Mouse (Mus musculus): ENCODE measurements around the gene Erg28. TPM values are rescaled to one million over a fixed set of nuclear protein-coding genes. Genes with fewer than 3 reads are reported as not detected.

Gene Erg28
- polyA plus RNA-seq, 1 experiment from 2014 or later: 93.0 TPM

DNA sequence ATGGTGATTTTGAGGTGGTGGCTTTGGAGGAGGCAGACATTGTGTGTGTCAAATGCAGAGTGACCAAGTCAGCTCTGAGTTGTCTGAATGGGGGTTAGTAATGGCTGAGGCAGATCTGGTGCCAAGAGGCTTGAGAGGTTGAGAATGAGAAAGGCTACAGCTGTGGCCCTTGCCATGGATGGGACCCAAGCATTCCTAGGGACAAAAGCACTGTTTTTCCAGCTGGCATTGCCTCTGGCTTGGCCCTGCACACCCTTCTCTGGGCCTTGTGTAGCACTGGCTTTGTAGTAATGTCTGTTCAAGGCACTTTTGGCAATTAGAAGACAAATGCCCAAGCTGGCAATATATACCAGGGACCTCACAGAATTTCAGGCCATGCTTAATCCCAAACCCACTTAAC lies 13.4 kb downstream of the Erg28 start:
- no peak for ATAC-seq
- Histone ChIP-seq H3K9me3 (no peaks in the 10 kb centered on the region), H3K27me3 (no peaks in the 10 kb centered on the region), H3K4me1 (replicated peaks) (no peaks in the 10 kb centered on the region), H3K27ac (no peak overlapping the region), H3K9ac (replicated peaks) (no peak overlapping the region), H3K4me2 (replicated peaks) (no peak overlapping the region), H3K36me3 (peaks cover 49% of the 10 kb centered on the region), H3K4me3 (replicated peaks) (no peak overlapping the region)

GRCm38 (mm10) chr12:85809726-85810125 lies 14.6 kb downstream of the Erg28 start:
- no peaks in the 10 kb centered on the region for H3K4me1 ChIP-seq (replicated peaks)
- ATAC-seq: no peak
- WGBS: 79% methylated on average over 6 of the region's 6 CpGs
- H3K4me2 ChIP-seq (replicated peaks): no peak overlapping the region
- no peak overlapping the region for H3K4me3 ChIP-seq (replicated peaks)
- H3K9me3 ChIP-seq: no peaks in the 10 kb centered on the region
- H3K9ac ChIP-seq (replicated peaks): no peak overlapping the region
- peaks cover 39% of the 10 kb centered on the region for H3K36me3 ChIP-seq
- H3K27me3 ChIP-seq: no peaks in the 10 kb centered on the region
- no peak overlapping the region for H3K27ac ChIP-seq

- Histone ChIP-seq H3K4me3 (replicated peaks) (no peak overlapping the region), H3K27me3 (no peaks in the 10 kb centered on the region), H3K27ac (no peak overlapping the region), H3K4me2 (replicated peaks) (no peak overlapping the region), H3K9me3 (no peaks in the 10 kb centered on the region), H3K9ac (replicated peaks) (no peak overlapping the region), H3K4me1 (replicated peaks) (no peaks in the 10 kb centered on the region), H3K36me3 (no peaks in the 10 kb centered on the region)
- 72% methylated on average over 9 of the region's 9 CpGs for WGBS
- ATAC-seq: no peak
Measured at GRCm38 (mm10) chr12:85800031-85800430, 24.3 kb downstream of the Erg28 start.

DNA sequence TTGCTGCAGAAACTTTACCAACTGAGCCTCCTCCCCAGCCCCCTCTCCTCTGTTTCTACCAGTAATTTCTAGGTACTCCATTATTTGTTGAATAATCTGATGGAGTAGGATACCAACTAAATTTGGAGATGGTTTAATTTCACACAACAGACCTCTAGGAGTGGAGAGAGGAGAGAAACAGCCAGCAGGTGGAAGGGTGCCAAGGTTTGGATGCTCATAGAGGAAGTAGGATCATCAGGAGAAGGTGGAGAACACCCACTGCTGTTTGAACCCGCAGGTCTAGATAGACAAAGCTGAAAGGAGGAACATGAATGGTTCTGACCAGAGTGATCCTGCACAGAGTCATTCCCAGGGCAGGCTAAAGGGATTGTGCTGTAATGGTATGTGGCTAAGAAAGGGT lies 28.8 kb downstream of the Erg28 start:
- Histone ChIP-seq H3K9me3 (no peaks in the 10 kb centered on the region), H3K27ac (no peak overlapping the region), H3K4me1 (replicated peaks) (no peaks in the 10 kb centered on the region), H3K36me3 (no peaks in the 10 kb centered on the region), H3K27me3 (no peaks in the 10 kb centered on the region), H3K4me2 (replicated peaks) (no peak overlapping the region), H3K9ac (replicated peaks) (no peak overlapping the region), H3K4me3 (replicated peaks) (no peak overlapping the region)
- no peak for ATAC-seq
- 92% methylated on average over 1 of the region's 1 CpGs for WGBS

GRCm38 (mm10) chr12:85794094-85794493 lies 30.3 kb downstream of the Erg28 start:
- WGBS: 78% methylated on average over 2 of the region's 2 CpGs

DNA sequence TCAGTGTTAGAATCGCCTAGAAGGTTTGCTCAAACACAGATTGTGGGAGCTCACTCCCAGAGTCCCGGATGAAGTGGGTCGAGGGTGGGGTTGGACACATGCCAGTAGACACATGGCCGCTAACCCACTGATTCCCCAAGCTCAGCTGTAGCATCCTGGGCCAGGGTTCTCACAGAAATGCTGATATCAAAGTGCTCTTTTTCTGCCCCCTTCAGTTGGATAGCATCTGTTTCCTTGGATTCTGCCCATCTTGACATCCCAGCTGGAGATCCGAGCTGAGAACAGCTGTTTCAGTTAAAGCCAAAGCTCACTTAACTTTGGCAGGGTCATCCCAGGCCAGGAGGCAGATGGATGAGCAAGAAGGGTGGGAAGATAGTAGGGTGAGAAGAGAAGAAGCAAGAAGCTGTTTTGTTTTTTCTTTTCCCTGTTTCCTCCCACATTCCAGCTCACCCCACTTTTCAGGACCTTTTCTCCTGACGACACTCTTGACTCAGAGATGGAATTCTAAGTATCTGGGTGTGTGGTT lies 31.5 kb downstream of the Erg28 start:
- 78% methylated on average over 6 of the region's 6 CpGs for WGBS
- H3K4me1 ChIP-seq (replicated peaks): no peaks in the 10 kb centered on the region
- H3K9ac ChIP-seq (replicated peaks): no peak overlapping the region
- H3K4me3 ChIP-seq (replicated peaks): no peak overlapping the region
- no peak overlapping the region for H3K27ac ChIP-seq
- H3K9me3 ChIP-seq: no peaks in the 10 kb centered on the region
- ATAC-seq: no peak
- H3K4me2 ChIP-seq (replicated peaks): no peak overlapping the region
- no peaks in the 10 kb centered on the region for H3K27me3 ChIP-seq
- no peaks in the 10 kb centered on the region for H3K36me3 ChIP-seq

More at GRCm38 (mm10) chr12:85794094-85794493, 30.3 kb downstream of the Erg28 start:
- H3K27ac ChIP-seq: no peak overlapping the region
- no peak overlapping the region for H3K4me2 ChIP-seq (replicated peaks)
- ATAC-seq: no peak
- H3K9ac ChIP-seq (replicated peaks): no peak overlapping the region
- H3K4me3 ChIP-seq (replicated peaks): no peak overlapping the region
- no peaks in the 10 kb centered on the region for H3K27me3 ChIP-seq
- H3K4me1 ChIP-seq (replicated peaks): no peaks in the 10 kb centered on the region
- H3K9me3 ChIP-seq: no peaks in the 10 kb centered on the region
- no peaks in the 10 kb centered on the region for H3K36me3 ChIP-seq

DNA sequence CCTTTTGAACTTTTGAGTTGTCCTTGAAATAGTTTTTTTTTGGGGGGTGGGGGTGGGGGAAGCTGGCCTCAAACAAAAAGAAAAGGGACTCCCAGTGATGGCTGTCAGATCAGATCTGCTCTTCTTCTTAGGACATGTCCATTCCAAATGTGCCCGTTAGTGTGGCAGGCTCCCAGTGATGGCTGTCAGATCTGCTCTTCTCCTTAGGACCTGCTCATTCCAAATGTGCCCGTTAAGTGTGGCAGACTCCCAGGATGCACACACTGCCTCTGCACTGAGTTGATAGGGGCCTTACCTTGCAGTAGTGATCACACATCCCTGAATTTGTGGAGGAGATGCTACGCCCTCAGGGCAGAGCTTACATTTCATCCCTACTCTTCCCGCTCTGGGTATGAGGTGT lies 32.2 kb downstream of the Erg28 start:
- no peak overlapping the region for H3K27ac ChIP-seq
- H3K36me3 ChIP-seq: no peaks in the 10 kb centered on the region
- no peaks in the 10 kb centered on the region for H3K4me1 ChIP-seq (replicated peaks)
- no peaks in the 10 kb centered on the region for H3K27me3 ChIP-seq
- ATAC-seq: no peak
- no peaks in the 10 kb centered on the region for H3K9me3 ChIP-seq
- no peak overlapping the region for H3K4me3 ChIP-seq (replicated peaks)
- 70% methylated on average over 4 of the region's 4 CpGs for WGBS
- H3K4me2 ChIP-seq (replicated peaks): no peak overlapping the region
- no peak overlapping the region for H3K9ac ChIP-seq (replicated peaks)

DNA sequence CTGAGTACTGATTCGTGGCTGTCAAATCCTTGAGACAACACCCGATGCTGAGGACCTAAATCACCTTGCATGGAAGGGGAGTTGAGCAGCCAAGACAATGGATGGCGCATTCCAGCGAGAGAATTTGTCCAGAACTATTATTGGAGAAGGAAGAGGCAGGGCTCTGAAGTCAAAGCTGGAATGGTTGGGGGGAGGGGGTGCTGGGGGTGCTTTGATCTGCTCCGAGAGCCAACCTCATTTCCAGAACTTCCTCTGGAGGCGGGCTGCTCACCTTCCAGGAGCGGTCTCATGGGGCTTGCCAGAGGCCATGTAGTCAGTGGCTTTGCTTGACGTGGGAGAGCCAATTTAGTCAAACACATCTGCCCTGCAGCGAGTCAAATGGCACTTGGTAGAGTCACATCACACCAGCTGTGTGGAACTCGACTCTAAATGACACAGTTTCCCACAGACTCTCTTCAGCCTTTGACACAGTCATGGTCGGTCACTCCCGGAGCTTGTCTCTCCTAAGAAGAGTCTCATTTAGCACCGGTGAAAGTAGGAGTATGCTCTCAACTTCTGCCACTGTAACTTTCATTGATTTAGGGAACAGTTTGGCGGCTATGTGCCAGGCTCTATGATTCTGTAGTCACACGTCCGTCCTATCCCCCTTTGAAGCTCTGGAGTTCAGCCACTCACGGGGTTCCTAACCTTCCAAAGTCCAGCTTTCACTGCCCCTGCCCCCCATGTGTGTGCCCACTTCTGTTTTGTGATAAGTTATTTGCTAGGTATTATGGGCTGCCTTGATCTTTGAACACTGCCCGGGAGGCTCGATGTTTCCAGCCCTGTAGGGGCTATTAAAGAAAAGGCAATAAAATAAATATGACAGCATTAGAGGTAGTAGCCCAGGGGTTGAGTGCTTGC lies 39.2 kb downstream of the Erg28 start:
- Histone ChIP-seq H3K36me3 (no peaks in the 10 kb centered on the region), H3K27me3 (no peaks in the 10 kb centered on the region), H3K9me3 (no peaks in the 10 kb centered on the region), H3K27ac (no peak overlapping the region), H3K4me3 (replicated peaks) (no peak overlapping the region), H3K9ac (replicated peaks) (no peak overlapping the region), H3K4me1 (replicated peaks) (no peaks in the 10 kb centered on the region), H3K4me2 (replicated peaks) (no peak overlapping the region)
- 78% methylated on average over 19 of the region's 19 CpGs for WGBS
- ATAC-seq: no peak

- Histone ChIP-seq H3K4me2 (replicated peaks) (no peak overlapping the region), H3K4me1 (replicated peaks) (no peaks in the 10 kb centered on the region), H3K36me3 (no peaks in the 10 kb centered on the region), H3K4me3 (replicated peaks) (no peak overlapping the region), H3K9me3 (no peaks in the 10 kb centered on the region), H3K9ac (replicated peaks) (no peak overlapping the region), H3K27ac (no peak overlapping the region), H3K27me3 (no peaks in the 10 kb centered on the region)
- 76% methylated on average over 3 of the region's 3 CpGs for WGBS
- no peak for ATAC-seq
Measured at GRCm38 (mm10) chr12:85781606-85782005, 42.7 kb downstream of the Erg28 start.

- no peak overlapping the region for H3K27ac ChIP-seq
Measured at GRCm38 (mm10) chr12:85779707-85780106, 44.6 kb downstream of the Erg28 start.

GRCm38 (mm10) chr12:85778962-85779361 lies 45.4 kb downstream of the Erg28 start:
- no peak overlapping the region for H3K27ac ChIP-seq
- H3K9me3 ChIP-seq: peaks cover under 1% of the 10 kb centered on the region; the same call in 1 of the 2 replicates
- ATAC-seq: no peak
- no peaks in the 10 kb centered on the region for H3K36me3 ChIP-seq
- H3K4me3 ChIP-seq (replicated peaks): no peak overlapping the region
- no peak overlapping the region for H3K4me2 ChIP-seq (replicated peaks)
- H3K9ac ChIP-seq (replicated peaks): no peak overlapping the region
- H3K27me3 ChIP-seq: no peaks in the 10 kb centered on the region
- 80% methylated on average over 3 of the region's 3 CpGs for WGBS
- no peaks in the 10 kb centered on the region for H3K4me1 ChIP-seq (replicated peaks)

More at GRCm38 (mm10) chr12:85779707-85780106, 44.6 kb downstream of the Erg28 start:
- ATAC-seq: no peak
- WGBS: 94% methylated on average over 5 of the region's 5 CpGs
- no peaks in the 10 kb centered on the region for H3K36me3 ChIP-seq
- H3K9ac ChIP-seq (replicated peaks): no peak overlapping the region
- no peaks in the 10 kb centered on the region for H3K9me3 ChIP-seq
- no peak overlapping the region for H3K4me3 ChIP-seq (replicated peaks)
- H3K27me3 ChIP-seq: no peaks in the 10 kb centered on the region
- H3K4me1 ChIP-seq (replicated peaks): no peaks in the 10 kb centered on the region
- no peak overlapping the region for H3K4me2 ChIP-seq (replicated peaks)

DNA sequence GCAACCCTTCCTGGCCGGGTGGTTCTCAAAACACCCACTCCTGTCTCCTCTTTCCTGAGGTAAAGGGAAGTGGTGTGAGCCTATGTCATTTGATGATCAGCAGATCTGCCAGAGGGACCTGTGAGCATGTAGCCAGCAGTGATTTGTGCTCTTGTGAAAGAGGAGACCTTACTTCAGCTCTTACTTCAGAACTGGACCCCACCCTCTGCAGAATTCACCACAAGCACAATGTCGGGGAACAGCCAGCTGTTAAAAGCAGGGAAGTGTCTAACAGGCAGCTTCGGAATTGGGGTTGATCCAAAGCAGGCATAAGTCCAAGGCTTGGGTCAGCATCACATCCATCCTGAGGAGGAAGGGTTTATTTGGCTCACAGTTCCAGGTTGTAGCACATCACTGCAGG lies 53.0 kb downstream of the Erg28 start:
- Histone ChIP-seq H3K4me3 (replicated peaks) (no peak overlapping the region), H3K9me3 (peaks cover 7% of the 10 kb centered on the region; the same call in 1 of the 2 replicates), H3K36me3 (no peaks in the 10 kb centered on the region), H3K4me1 (replicated peaks) (no peaks in the 10 kb centered on the region), H3K4me2 (replicated peaks) (no peak overlapping the region), H3K27ac (no peak overlapping the region), H3K9ac (replicated peaks) (no peak overlapping the region), H3K27me3 (no peaks in the 10 kb centered on the region)
- WGBS: 82% methylated on average over 3 of the region's 3 CpGs
- no peak for ATAC-seq

Measured in midbrain, embryonic 13.5 days (tissue).